Mouse (Mus musculus) neural tube, embryonic 13.5 days (tissue): Measurements from ENCODE around the gene Nrp2. TPM values are rescaled to one million over a fixed set of nuclear protein-coding genes. Genes with fewer than 3 reads are reported as not detected.

ENCODE experiments used
- ATAC-seq: fragments of 200-750 bp; cut with Nextera tagmentation; 2 replicates; pipeline ENCODE4 v1.8.0; 2017; ENCODE audit warnings: low read depth, mild to moderate bottlenecking, moderate TSS enrichment, moderate library complexity
- H3K27ac ChIP-seq: fragments of 300-500 bp; sonication (generic); replicated peaks from 2 replicates; pipeline ENCODE4 v1.5.1; 2015; ENCODE audit warnings: moderate library complexity, mild to moderate bottlenecking, inconsistent platforms
- H3K27me3 ChIP-seq: fragments of 300-500 bp; sonication (generic); 2 replicates; pipeline ENCODE4 v1.6.1; 2015; ENCODE audit warnings: mild to moderate bottlenecking, inconsistent platforms
- H3K36me3 ChIP-seq: fragments of 300-500 bp; sonication (generic); 2 replicates; pipeline ENCODE4 v1.6.1; 2015; ENCODE audit warnings: mild to moderate bottlenecking, inconsistent platforms
- H3K4me1 ChIP-seq: fragments of 300-500 bp; sonication (generic); replicated peaks from 2 replicates; pipeline ENCODE4 v1.6.1; 2015; ENCODE audit warnings: inconsistent platforms
- H3K4me2 ChIP-seq: fragments of 300-500 bp; sonication (generic); 2 replicates; pipeline ENCODE4 v1.6.1; 2015; ENCODE audit warnings: inconsistent platforms, mild to moderate bottlenecking, moderate library complexity
- H3K4me3 ChIP-seq: fragments of 300-500 bp; sonication (generic); 2 replicates; pipeline ENCODE4 v1.5.1; 2015; ENCODE audit warnings: mild to moderate bottlenecking, inconsistent platforms
- H3K9ac ChIP-seq: fragments of 300-500 bp; sonication (generic); 2 replicates; pipeline ENCODE4 v1.6.1; 2015; ENCODE audit warnings: moderate library complexity, mild to moderate bottlenecking, inconsistent platforms
- H3K9me3 ChIP-seq: fragments of 300-500 bp; sonication (generic); 2 replicates; pipeline ENCODE4 v1.6.1; 2016; ENCODE audit warnings: inconsistent platforms
- whole genome bisulfite sequencing: fragments of 180-500 bp; shearing (Covaris S2); methylation state at CpG from one replicate; pipeline ENCODE4 v1.1.7; 2015; 5-methylcytosine and 5-hydroxymethylcytosine counted together
- polyA plus RNA-seq: library from polyadenylated mRNA; unstranded; fragments of >200 nt; fragmentation: Nextera tagmentation; extraction: Ambion mirVana; gene quantifications from 2 replicates; pipeline ENCODE4 v1.2.1, GENCODE M21; 2015

Nrp2 gene
- polyA plus RNA-seq, 1 experiment from 2014 or later: 32.7 TPM

DNA sequence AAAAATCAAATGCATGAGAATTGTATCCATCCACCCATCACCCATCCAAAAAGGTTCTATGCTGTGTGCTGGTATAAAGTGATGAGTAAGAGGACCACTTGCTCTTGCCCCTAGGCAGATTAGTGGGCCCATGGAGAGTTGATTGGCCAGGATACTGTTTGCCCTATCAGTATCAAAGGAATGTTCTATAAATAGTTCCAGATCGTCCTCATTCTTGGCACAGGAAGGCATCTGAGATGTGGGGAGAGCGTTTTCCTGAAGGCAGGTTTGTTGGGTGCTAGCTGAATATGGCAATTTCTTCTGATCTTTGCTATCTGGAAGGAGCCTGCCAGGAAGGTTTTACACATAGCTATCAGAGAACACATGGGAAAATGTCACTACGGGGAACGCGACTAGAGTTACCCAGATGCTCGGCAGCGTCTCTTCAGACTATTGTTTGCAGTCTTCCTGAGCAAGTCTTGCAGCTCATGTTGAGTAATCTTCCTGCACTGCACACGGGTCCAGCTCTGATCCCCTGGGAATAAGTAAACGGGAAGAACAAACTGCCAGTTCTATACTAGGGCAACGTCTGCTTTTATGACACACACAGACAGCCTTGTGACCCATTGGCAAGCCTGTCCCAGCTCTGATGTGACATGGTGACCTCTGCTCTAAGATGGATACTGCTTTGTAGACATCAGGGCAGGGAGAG, 44.5 kb downstream of the Nrp2 start:
- Histone ChIP-seq H3K9me3 (no peaks in the 10 kb centered on the region), H3K27ac (no peak overlapping the region), H3K9ac (no peak overlapping the region), H3K36me3 (peaks cover 55% of the 10 kb centered on the region), H3K4me1 (peaks cover 47% of the 10 kb centered on the region), H3K27me3 (peaks cover 28% of the 10 kb centered on the region), H3K4me2 (no peak overlapping the region), H3K4me3 (no peak overlapping the region)
- WGBS: 57% methylated on average over 10 of the region's 10 CpGs
- no peak for ATAC-seq

- Histone ChIP-seq H3K9me3 (no peaks in the 10 kb centered on the region), H3K9ac (no peak overlapping the region), H3K27ac (no peak overlapping the region), H3K4me1 (peaks cover 47% of the 10 kb centered on the region), H3K36me3 (peaks cover 55% of the 10 kb centered on the region), H3K4me2 (no peak overlapping the region), H3K4me3 (no peak overlapping the region), H3K27me3 (peaks cover 28% of the 10 kb centered on the region)
- 55% methylated on average over 3 of the region's 3 CpGs for WGBS
- no peak for ATAC-seq
Measured at GRCm38 (mm10) chr1:62748361-62748760, 45.3 kb downstream of the Nrp2 start.

- Histone ChIP-seq H3K4me3 (no peak overlapping the region), H3K36me3 (peaks cover 45% of the 10 kb centered on the region), H3K27ac (no peak overlapping the region), H3K4me2 (no peak overlapping the region), H3K4me1 (peaks cover 56% of the 10 kb centered on the region), H3K9ac (no peak overlapping the region), H3K27me3 (peaks cover 25% of the 10 kb centered on the region), H3K9me3 (no peaks in the 10 kb centered on the region)
- WGBS: 40% methylated on average over 14 of the region's 14 CpGs
- no peak for ATAC-seq
Measured at GRCm38 (mm10) chr1:62749716-62750115, 46.6 kb downstream of the Nrp2 start.

DNA sequence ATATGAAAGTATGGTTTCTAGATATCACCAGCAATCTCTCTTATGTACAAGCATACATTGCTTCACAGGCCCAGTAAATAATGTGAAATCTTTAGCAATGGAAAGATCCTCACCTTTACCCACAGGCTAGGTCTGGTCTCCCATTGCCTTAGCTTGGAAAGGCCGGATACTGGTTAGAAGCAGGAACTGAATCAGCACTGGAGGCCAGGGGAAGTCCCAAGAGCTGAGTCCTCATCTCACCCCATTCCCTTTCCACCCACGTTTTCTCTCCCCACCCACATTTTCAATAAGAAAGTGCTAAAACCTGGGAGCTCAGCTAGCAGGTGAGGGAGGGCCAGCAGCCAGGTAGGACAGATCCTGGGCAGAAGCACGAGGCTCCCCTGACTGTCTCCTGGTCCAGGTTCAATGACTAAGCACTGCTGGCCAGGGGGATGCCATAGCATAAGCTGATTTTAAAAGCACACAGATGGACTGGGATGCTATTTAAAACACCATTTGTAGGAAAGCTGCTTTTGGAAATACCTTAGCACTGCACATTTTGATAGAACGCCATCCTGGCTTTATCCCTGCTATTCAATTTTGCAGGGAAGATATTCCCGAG, 47.4 kb downstream of the Nrp2 start:
- H3K27ac ChIP-seq: no peak overlapping the region
- peaks cover 60% of the 10 kb centered on the region for H3K4me1 ChIP-seq
- WGBS: 83% methylated on average over 5 of the region's 5 CpGs
- peaks cover 41% of the 10 kb centered on the region for H3K36me3 ChIP-seq
- no peak overlapping the region for H3K4me2 ChIP-seq
- H3K4me3 ChIP-seq: no peak overlapping the region
- H3K9ac ChIP-seq: no peak overlapping the region
- H3K27me3 ChIP-seq: peaks cover 25% of the 10 kb centered on the region
- ATAC-seq: no peak
- no peaks in the 10 kb centered on the region for H3K9me3 ChIP-seq

GRCm38 (mm10) chr1:62751011-62752006, 48.2 kb downstream of the Nrp2 start:
- H3K27me3 ChIP-seq: peaks cover 25% of the 10 kb centered on the region
- peaks cover 60% of the 10 kb centered on the region for H3K4me1 ChIP-seq
- H3K4me2 ChIP-seq: peak overlapping the region; percentile 11; the same call in 1 of the 2 replicates
- peaks cover 34% of the 10 kb centered on the region for H3K36me3 ChIP-seq
- WGBS: 25% methylated on average over 15 of the region's 15 CpGs
- no peaks in the 10 kb centered on the region for H3K9me3 ChIP-seq
- H3K4me3 ChIP-seq: no peak overlapping the region
- peak overlapping the region; percentile 36 for H3K9ac ChIP-seq
- peak; percentile 62 for ATAC-seq
- peak overlapping the region; percentile 76 for H3K27ac ChIP-seq

DNA sequence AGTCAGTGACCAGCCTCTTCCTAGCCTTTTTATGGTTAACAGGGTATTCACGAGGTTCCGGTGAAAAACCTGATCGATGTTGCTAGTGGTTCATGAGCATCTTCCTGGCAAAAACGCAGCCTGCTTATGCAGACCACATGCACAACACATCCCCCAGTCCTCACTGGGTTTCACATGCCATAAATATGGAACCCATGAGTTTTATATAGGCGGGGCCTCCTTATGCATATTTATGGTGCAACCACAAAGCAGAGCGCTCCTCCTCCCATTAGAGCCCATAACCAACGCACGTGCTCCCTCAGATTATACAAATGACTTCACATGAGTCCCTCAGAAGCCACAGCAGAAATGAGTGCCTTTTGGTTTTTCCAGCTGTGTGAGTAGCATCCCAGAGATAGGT, 49.0 kb downstream of the Nrp2 start:
- peak overlapping the region; percentile 36; the same call in 1 of the 2 replicates for H3K9ac ChIP-seq
- peak overlapping the region; percentile 11; the same call in 1 of the 2 replicates for H3K4me2 ChIP-seq
- peaks cover 60% of the 10 kb centered on the region for H3K4me1 ChIP-seq
- H3K36me3 ChIP-seq: peaks cover 27% of the 10 kb centered on the region
- peaks cover 25% of the 10 kb centered on the region for H3K27me3 ChIP-seq
- peak; percentile 10 for ATAC-seq
- H3K9me3 ChIP-seq: no peaks in the 10 kb centered on the region
- 29% methylated on average over 8 of the region's 8 CpGs for WGBS
- H3K27ac ChIP-seq: peak overlapping the region; percentile 76
- no peak overlapping the region for H3K4me3 ChIP-seq

- Histone ChIP-seq H3K27ac (no peak overlapping the region), H3K4me3 (no peak overlapping the region), H3K9ac (no peak overlapping the region), H3K36me3 (peaks cover 19% of the 10 kb centered on the region), H3K4me1 (peaks cover 65% of the 10 kb centered on the region), H3K4me2 (no peak overlapping the region), H3K9me3 (no peaks in the 10 kb centered on the region), H3K27me3 (peaks cover 18% of the 10 kb centered on the region)
- WGBS: 68% methylated on average over 7 of the region's 7 CpGs
- ATAC-seq: no peak
Measured at GRCm38 (mm10) chr1:62752661-62753333, 49.7 kb downstream of the Nrp2 start.

DNA sequence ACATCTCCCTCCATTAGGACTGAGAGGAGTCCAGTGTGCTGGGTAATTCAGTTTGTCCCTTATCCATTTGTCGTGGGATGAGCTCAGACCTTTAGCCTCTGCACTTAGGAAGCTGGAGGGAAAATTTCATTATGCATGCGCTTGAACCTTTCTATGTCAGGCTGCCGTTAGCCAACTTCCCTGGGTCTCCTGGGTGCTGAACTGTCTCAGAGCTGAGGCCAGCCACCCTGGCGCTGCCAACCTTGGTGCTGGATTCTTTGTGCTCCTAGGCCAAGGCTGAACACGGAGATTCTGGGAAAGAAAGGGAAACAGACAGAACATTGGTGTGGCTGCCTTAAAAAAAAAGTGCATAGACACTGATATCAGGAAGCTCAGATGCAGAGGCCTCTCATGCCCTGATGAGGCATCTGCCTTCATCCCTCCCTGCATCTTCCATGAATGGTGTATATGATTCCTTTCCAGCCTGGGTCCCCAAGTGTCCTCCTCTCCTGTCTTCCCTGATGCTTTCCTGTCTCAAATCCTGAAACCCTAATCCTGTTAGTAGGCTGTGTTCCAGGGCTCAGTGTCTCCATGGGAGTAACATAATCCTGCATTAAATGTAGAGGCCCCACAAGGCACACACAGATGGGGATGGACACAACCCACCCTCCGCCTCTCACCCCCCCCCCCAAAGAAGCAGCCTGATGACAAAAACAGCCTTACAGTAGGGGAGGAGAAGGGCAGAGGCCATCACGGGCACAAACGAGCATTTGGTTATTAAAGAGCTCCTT, 51.2 kb downstream of the Nrp2 start:
- 60% methylated on average over 8 of the region's 8 CpGs for WGBS
- Histone ChIP-seq H3K4me1 (peaks cover 59% of the 10 kb centered on the region), H3K36me3 (peaks cover 15% of the 10 kb centered on the region), H3K9me3 (no peaks in the 10 kb centered on the region), H3K9ac (no peak overlapping the region), H3K27me3 (peaks cover 7% of the 10 kb centered on the region; the same call in 1 of the 2 replicates), H3K4me3 (no peak overlapping the region), H3K27ac (no peak overlapping the region; the same call in 1 of the 2 replicates), H3K4me2 (no peak overlapping the region)
- ATAC-seq: no peak

- 67% methylated on average over 5 of the region's 5 CpGs for WGBS
- peaks cover 59% of the 10 kb centered on the region for H3K36me3 ChIP-seq
- H3K9me3 ChIP-seq: no peaks in the 10 kb centered on the region
- no peak overlapping the region for H3K4me3 ChIP-seq
- no peaks in the 10 kb centered on the region for H3K27me3 ChIP-seq
- no peak for ATAC-seq
- no peak overlapping the region for H3K4me2 ChIP-seq
- H3K27ac ChIP-seq: no peak overlapping the region
- H3K9ac ChIP-seq: no peak overlapping the region
- H3K4me1 ChIP-seq: 0 out of 2 replicates have a peak, but pooled peaks cover 9% of the 10 kb centered on the region
Measured at GRCm38 (mm10) chr1:62760086-62760485, 57.0 kb downstream of the Nrp2 start.

- H3K4me3 ChIP-seq: no peak overlapping the region
- no peak for ATAC-seq
- no peak overlapping the region for H3K4me2 ChIP-seq
- WGBS: 83% methylated on average over 17 of the region's 17 CpGs
- H3K27me3 ChIP-seq: no peaks in the 10 kb centered on the region
- H3K27ac ChIP-seq: no peak overlapping the region
- peaks cover 59% of the 10 kb centered on the region for H3K36me3 ChIP-seq
- no peaks in the 10 kb centered on the region for H3K9me3 ChIP-seq
- peaks cover 5% of the 10 kb centered on the region; the same call in 1 of the 2 replicates for H3K4me1 ChIP-seq
- H3K9ac ChIP-seq: no peak overlapping the region
Measured at GRCm38 (mm10) chr1:62760565-62760964, 57.5 kb downstream of the Nrp2 start.

GRCm38 (mm10) chr1:62763779-62764178, 60.7 kb downstream of the Nrp2 start:
- no peaks in the 10 kb centered on the region; the same call in 1 of the 2 replicates for H3K4me1 ChIP-seq
- ATAC-seq: no peak
- H3K36me3 ChIP-seq: peaks cover 76% of the 10 kb centered on the region
- no peak overlapping the region for H3K4me3 ChIP-seq
- no peaks in the 10 kb centered on the region for H3K27me3 ChIP-seq
- H3K9ac ChIP-seq: no peak overlapping the region
- 94% methylated on average over 4 of the region's 4 CpGs for WGBS
- no peak overlapping the region for H3K27ac ChIP-seq
- H3K4me2 ChIP-seq: no peak overlapping the region
- H3K9me3 ChIP-seq: no peaks in the 10 kb centered on the region
